In genomic region chr15:66464591-66464990, GRCm38 (mm10) we compare ENCODE assay signal across 30 mouse cellular contexts. TPM values are rescaled to one million over a fixed set of nuclear protein-coding genes. Genes with fewer than 3 reads are reported as not detected.
"Had no signal": no experiment of that assay in that cellular context is flagged by ENCODE, and none has a peak within 500 bp of the region (broad histone marks: within the 10 kb centered on the region; RNA-seq: fewer than 3 reads in every experiment).

No protein-coding gene starts in this region.

- H3K36me3 ChIP-seq: heart, embryonic 13.5 days; heart, embryonic 15.5 days; hindbrain, embryonic 13.5 days; hindbrain, embryonic 15.5 days; limb, embryonic 10.5 days; limb, embryonic 12.5 days; liver, embryonic 13.5 days; liver, embryonic 15.5 days had no signal

- H3K27me3 ChIP-seq: heart, embryonic 13.5 days; heart, embryonic 15.5 days; hindbrain, embryonic 13.5 days; hindbrain, embryonic 15.5 days; limb, embryonic 12.5 days; liver, embryonic 13.5 days; liver, embryonic 15.5 days had no signal

- DNase-seq: gastrocnemius, postnatal 14 days; gastrocnemius, postnatal 36 days; heart, adult 18-20 months; heart, postnatal 14 days; heart, postnatal 36 days; kidney, adult 11 months; kidney, adult 2 months; kidney, adult 9 months; kidney, postnatal 25 days; kidney, postnatal 4 days; liver; liver, embryonic 13.5 days; liver, postnatal 0 days; lung, adult 2 months had no signal

- H3K4me3 ChIP-seq: heart, embryonic 13.5 days; heart, embryonic 15.5 days; hindbrain, embryonic 13.5 days; hindbrain, embryonic 15.5 days; layer of hippocampus, adult 2 months; left cerebral cortex, adult 2 months; limb, embryonic 10.5 days; limb, embryonic 12.5 days; liver, embryonic 13.5 days; liver, embryonic 15.5 days had no signal

RNA-seq across cellular contexts. Expression of gene Lrrc6, which starts 36.1 kb away (rescaled TPM):
- total RNA-seq: gastrocnemius, adult 8-10 months; gastrocnemius, postnatal 14 days; gastrocnemius, postnatal 36 days; heart, adult 18-20 months; heart, adult 8-10 months; heart, postnatal 36 days; hematopoietic stem cell, adult 5-6 weeks had no signal
- polyA plus RNA-seq: heart, embryonic 11.5 days; intestine, embryonic 14.5 days; intestine, embryonic 16.5 days; kidney, adult 2 months; limb, embryonic 10.5 days; limb, embryonic 12.5 days; liver, embryonic 11.5 days; liver, embryonic 13.5 days; liver, embryonic 15.5 days; liver, postnatal 0 days had no signal
